In genomic region chr3:53987316-53987715, GRCm38 (mm10) we compare ENCODE assay signal across 22 mouse cellular contexts.
DNase-seq lines count a peak whose midpoint lies in the region; ATAC-seq and TF ChIP-seq lines count a peak whose summit lies in the region.
"Had no signal": no experiment of that assay in that cellular context is flagged by ENCODE, and none has a peak within 500 bp of the region (broad histone marks: within the 10 kb centered on the region; RNA-seq: fewer than 3 reads in every experiment).

No protein-coding gene starts in this region.

- no peak overlapping the region for H3K4me2 ChIP-seq in midbrain, embryonic 11.5 days
- H3K4me2 ChIP-seq in myocyte (ENCODE audit: low read depth), result peak overlapping the region; percentile 40
- H3K4me2 ChIP-seq: embryonic facial prominence, embryonic 12.5 days; forebrain, embryonic 13.5 days; forebrain, embryonic 15.5 days had no signal

- no peak overlapping the region for H3K9ac ChIP-seq in midbrain, embryonic 11.5 days (ENCODE audit: low read length)
- H3K9ac ChIP-seq: embryonic facial prominence, embryonic 12.5 days; forebrain, embryonic 13.5 days; forebrain, embryonic 15.5 days; forebrain, postnatal 0 days had no signal

- no peaks in the 10 kb centered on the region for H3K9me3 ChIP-seq in midbrain, embryonic 11.5 days (ENCODE audit: control insufficient read depth, low read length)
- no peaks in the 10 kb centered on the region; the same call in 1 of the 2 replicates for H3K9me3 ChIP-seq in midbrain, embryonic 10.5 days (replicated peaks)
- H3K9me3 ChIP-seq: embryonic facial prominence, embryonic 10.5 days; embryonic facial prominence, embryonic 12.5 days; forebrain, embryonic 15.5 days had no signal

- ATAC-seq in midbrain, embryonic 11.5 days (ENCODE audit: low FRiP score), result no peak
- ATAC-seq: activated CD4-positive, CD25-positive, alpha-beta regulatory T cell, adult 4 months; forebrain, embryonic 13.5 days; forebrain, embryonic 15.5 days; forebrain, postnatal 0 days; Patski had no signal

- intact Hi-C loops in left cerebral cortex, postnatal 36 days (cut with DNase I), result no loop called here

- H3K27me3 ChIP-seq in midbrain, embryonic 11.5 days (ENCODE audit: control insufficient read depth, insufficient read depth, low read length), result no peaks in the 10 kb centered on the region
- no peaks in the 10 kb centered on the region for H3K27me3 ChIP-seq in midbrain, embryonic 10.5 days (ENCODE audit: low read depth, poor library complexity, severe bottlenecking)
- H3K27me3 ChIP-seq in C2C12 (ENCODE audit: control insufficient read depth, insufficient read depth, insufficient read length) (no peaks in the 10 kb centered on the region), myocyte (ENCODE audit: control insufficient read depth, insufficient read depth, insufficient read length) (no peaks in the 10 kb centered on the region)
- H3K27me3 ChIP-seq: embryonic facial prominence, embryonic 12.5 days; forebrain, embryonic 13.5 days; forebrain, embryonic 15.5 days had no signal

- no peak for TF ChIP-seq CTCF in C2C12 (IDR thresholded peaks at IDR 0.05; ENCODE audit: control insufficient read depth, insufficient read depth, insufficient read length)

- no peaks in the 10 kb centered on the region for H3K79me3 ChIP-seq in C2C12 (ENCODE audit: low read depth)

- H3K27ac ChIP-seq in midbrain, embryonic 11.5 days (ENCODE audit: low read depth, low read length), result no peak overlapping the region
- no peak overlapping the region for H3K27ac ChIP-seq in midbrain, embryonic 10.5 days (replicated peaks)
- H3K27ac ChIP-seq: embryonic facial prominence, embryonic 10.5 days; embryonic facial prominence, embryonic 12.5 days; forebrain, embryonic 13.5 days; forebrain, embryonic 15.5 days had no signal

- peak; percentile 49 for DNase-seq in midbrain, embryonic 11.5 days (ENCODE audit: low spot score, missing footprints)
- no peak for DNase-seq in midbrain, embryonic 10.5 days (ENCODE audit: low spot score)
- DNase-seq in 3T3-L1 (ENCODE audit: low read depth, low spot score), result peak; percentile 65
- DNase-seq in adrenal gland, postnatal 14 days, result no peak
- DNase-seq in left cerebral cortex, postnatal 36 days (ENCODE audit: low spot score in 2 of 2), result no peak
- no peak for DNase-seq in adrenal gland, postnatal 36 days
- DNase-seq: adrenal gland, adult 8-10 months; adrenal gland, postnatal 25 days; B cell, adult 2 months; cerebellum, adult 11-12 months; cerebellum, adult 2 months; cerebellum, adult 9-10 months; cerebellum, postnatal 25 days; forebrain, postnatal 0 days had no signal

- no peak overlapping the region for H3K4me3 ChIP-seq in midbrain, embryonic 11.5 days (ENCODE audit: low read depth, low read length)
- no peak overlapping the region for H3K4me3 ChIP-seq in midbrain, embryonic 10.5 days
- H3K4me3 ChIP-seq in C2C12 (ENCODE audit: insufficient read depth, poor library complexity, severe bottlenecking), result no peak overlapping the region
- no peak overlapping the region for H3K4me3 ChIP-seq in myocyte
- H3K4me3 ChIP-seq: embryonic facial prominence, embryonic 10.5 days; embryonic facial prominence, embryonic 12.5 days; forebrain, embryonic 13.5 days; forebrain, embryonic 15.5 days had no signal

- no peaks in the 10 kb centered on the region for H3K4me1 ChIP-seq in midbrain, embryonic 11.5 days (ENCODE audit: control insufficient read depth, insufficient read depth, low read length)
- H3K4me1 ChIP-seq in midbrain, embryonic 10.5 days, result no peaks in the 10 kb centered on the region
- H3K4me1 ChIP-seq: embryonic facial prominence, embryonic 10.5 days; embryonic facial prominence, embryonic 12.5 days; forebrain, embryonic 13.5 days had no signal

- H3ac ChIP-seq in C2C12 (ENCODE audit: control insufficient read depth, insufficient read length, low read depth), result no peak overlapping the region
- no peak overlapping the region for H3ac ChIP-seq in myocyte (ENCODE audit: control insufficient read depth, insufficient read length)

- TF ChIP-seq POLR2A in myocyte (IDR thresholded peaks at IDR 0.05; ENCODE audit: insufficient read length, low read depth), result no peak

- 92% methylated on average over 2 of the region's 2 CpGs for WGBS in midbrain, embryonic 11.5 days
- 83% methylated on average over 2 of the region's 2 CpGs for WGBS in midbrain, embryonic 10.5 days

- no peaks in the 10 kb centered on the region for H3K79me2 ChIP-seq in C2C12 (ENCODE audit: control insufficient read depth, insufficient read depth)
- H3K79me2 ChIP-seq in myocyte (ENCODE audit: control insufficient read depth, insufficient read depth), result no peaks in the 10 kb centered on the region

- no peaks in the 10 kb centered on the region for H3K36me3 ChIP-seq in midbrain, embryonic 11.5 days (ENCODE audit: control insufficient read depth, insufficient read depth, low read length)
- H3K36me3 ChIP-seq in midbrain, embryonic 10.5 days, result no peaks in the 10 kb centered on the region
- H3K36me3 ChIP-seq in C2C12 (ENCODE audit: control insufficient read depth, insufficient read depth), result no peaks in the 10 kb centered on the region
- no peaks in the 10 kb centered on the region for H3K36me3 ChIP-seq in myocyte (ENCODE audit: control insufficient read depth, insufficient read depth)
- H3K36me3 ChIP-seq: embryonic facial prominence, embryonic 10.5 days; embryonic facial prominence, embryonic 12.5 days; forebrain, embryonic 15.5 days had no signal

TF ChIP-seq in C2C12, 6 proteins besides CTCF, POLR2A, EP300 and RAD21:
- TF ChIP-seq FOSL1 (IDR thresholded peaks at IDR 0.05; ENCODE audit: insufficient read depth, low read length, poor library complexity, severe bottlenecking) (peak; percentile 40), CEBPB (IDR thresholded peaks at IDR 0.05; ENCODE audit: low read depth) (no peak), MYOD1 (IDR thresholded peaks at IDR 0.05; ENCODE audit: control insufficient read depth, insufficient read length, low read depth) (peak; percentile 90), MAX (IDR thresholded peaks at IDR 0.05) (no peak)
TF ChIP-seq in C2C12: peak in this region for 2.

TF ChIP-seq in myocyte, 11 proteins besides CTCF, POLR2A, EP300 and RAD21:
- TF ChIP-seq POLR2AphosphoS2 (IDR thresholded peaks at IDR 0.05; ENCODE audit: insufficient read length, low read depth), result no peak
- TF ChIP-seq MYOD1 (IDR thresholded peaks at IDR 0.05; ENCODE audit: control insufficient read depth in 1 of 3, insufficient read length in 2 of 3, low read depth in 2 of 3), result peak in 2 of 3 experiments; percentile 45 to 50

Comparison
In these comparisons a context has a peak if more than half of its experiments do, and no peak if none do; other contexts are left out.
1. DNase-seq: peak in midbrain, embryonic 11.5 days (single experiment) and 3T3-L1 (single experiment); none in midbrain, embryonic 10.5 days (single experiment), adrenal gland, postnatal 14 days (single experiment), left cerebral cortex, postnatal 36 days (0 of 2) and adrenal gland, postnatal 36 days (0 of 2).